Mouse (Mus musculus): ENCODE results near the gene Smyd3. TPM values are rescaled to one million over a fixed set of nuclear protein-coding genes. Genes with fewer than 3 reads are reported as not detected.

Gene Smyd3
- polyA plus RNA-seq, 1 experiment from 2014 or later: 11.3 TPM

- Histone ChIP-seq H3K9me3 (ENCODE audit: control insufficient read depth) (no peaks in the 10 kb centered on the region), H3K9ac (ENCODE audit: low read depth, low read length) (no peak overlapping the region), H3K4me1 (replicated peaks; ENCODE audit: control insufficient read depth, insufficient read depth, low read length) (no peaks in the 10 kb centered on the region), H3K27me3 (replicated peaks; ENCODE audit: control insufficient read depth, insufficient read depth, low read length) (no peaks in the 10 kb centered on the region), H3K4me2 (replicated peaks; ENCODE audit: low read depth) (no peak overlapping the region), H3K27ac (ENCODE audit: low read depth, low read length) (no peak overlapping the region), H3K36me3 (ENCODE audit: control insufficient read depth, insufficient read depth) (no peaks in the 10 kb centered on the region), H3K4me3 (ENCODE audit: low read depth, low read length) (no peak overlapping the region)
- WGBS: 78% methylated on average over 11 of the region's 11 CpGs
- ATAC-seq: no peak
- no peak for TF ChIP-seq CTCF (IDR thresholded peaks at IDR 0.05; ENCODE audit: low read depth)
Observed at GRCm38 (mm10) chr1:179143154-179143832, 374.5 kb downstream of the Smyd3 start.

- 41% methylated on average over 3 of the region's 3 CpGs for WGBS
- Histone ChIP-seq H3K4me3 (ENCODE audit: low read depth, low read length) (no peak overlapping the region), H3K36me3 (ENCODE audit: control insufficient read depth, insufficient read depth) (no peaks in the 10 kb centered on the region), H3K27me3 (replicated peaks; ENCODE audit: control insufficient read depth, insufficient read depth, low read length) (no peaks in the 10 kb centered on the region), H3K9ac (ENCODE audit: low read depth, low read length) (no peak overlapping the region), H3K27ac (ENCODE audit: low read depth, low read length) (no peak overlapping the region), H3K4me2 (replicated peaks; ENCODE audit: low read depth) (no peak overlapping the region), H3K9me3 (ENCODE audit: control insufficient read depth) (no peaks in the 10 kb centered on the region), H3K4me1 (replicated peaks; ENCODE audit: control insufficient read depth, insufficient read depth, low read length) (no peaks in the 10 kb centered on the region)
- ATAC-seq: no peak
- peak; percentile 83 for TF ChIP-seq CTCF (IDR thresholded peaks at IDR 0.05; ENCODE audit: low read depth)
Observed at GRCm38 (mm10) chr1:179142177-179142576, 375.7 kb downstream of the Smyd3 start.

- 82% methylated on average over 12 of the region's 12 CpGs for WGBS
- H3K4me2 ChIP-seq (replicated peaks; ENCODE audit: low read depth): no peak overlapping the region
Observed at GRCm38 (mm10) chr1:179141071-179141650, 376.7 kb downstream of the Smyd3 start.

GRCm38 (mm10) chr1:179137145-179137477 is 380.7 kb downstream of the Smyd3 start:
- Histone ChIP-seq H3K9me3 (ENCODE audit: control insufficient read depth) (0 out of 2 replicates have a peak, but pooled peaks cover 5% of the 10 kb centered on the region), H3K27ac (ENCODE audit: low read depth, low read length) (no peak overlapping the region), H3K4me1 (replicated peaks; ENCODE audit: control insufficient read depth, insufficient read depth, low read length) (no peaks in the 10 kb centered on the region), H3K9ac (ENCODE audit: low read depth, low read length) (no peak overlapping the region), H3K36me3 (ENCODE audit: control insufficient read depth, insufficient read depth) (no peaks in the 10 kb centered on the region), H3K4me3 (ENCODE audit: low read depth, low read length) (no peak overlapping the region), H3K4me2 (replicated peaks; ENCODE audit: low read depth) (no peak overlapping the region), H3K27me3 (replicated peaks; ENCODE audit: control insufficient read depth, insufficient read depth, low read length) (no peaks in the 10 kb centered on the region)
- WGBS: 74% methylated on average over 3 of the region's 3 CpGs
- no peak for ATAC-seq
- peak; percentile 46 for TF ChIP-seq CTCF (IDR thresholded peaks at IDR 0.05; ENCODE audit: low read depth)

More at GRCm38 (mm10) chr1:179141071-179141650, 376.7 kb downstream of the Smyd3 start:
- Histone ChIP-seq H3K36me3 (ENCODE audit: control insufficient read depth, insufficient read depth) (no peaks in the 10 kb centered on the region), H3K4me3 (ENCODE audit: low read depth, low read length) (no peak overlapping the region), H3K9ac (ENCODE audit: low read depth, low read length) (no peak overlapping the region), H3K4me1 (replicated peaks; ENCODE audit: control insufficient read depth, insufficient read depth, low read length) (no peaks in the 10 kb centered on the region), H3K27me3 (replicated peaks; ENCODE audit: control insufficient read depth, insufficient read depth, low read length) (no peaks in the 10 kb centered on the region), H3K9me3 (ENCODE audit: control insufficient read depth) (no peaks in the 10 kb centered on the region), H3K27ac (ENCODE audit: low read depth, low read length) (no peak overlapping the region)
- no peak for ATAC-seq
- TF ChIP-seq CTCF (IDR thresholded peaks at IDR 0.05; ENCODE audit: low read depth): no peak

- Histone ChIP-seq H3K36me3 (ENCODE audit: control insufficient read depth, insufficient read depth) (no peaks in the 10 kb centered on the region), H3K9me3 (ENCODE audit: control insufficient read depth) (0 out of 2 replicates have a peak, but pooled peaks cover 5% of the 10 kb centered on the region), H3K27me3 (replicated peaks; ENCODE audit: control insufficient read depth, insufficient read depth, low read length) (no peaks in the 10 kb centered on the region), H3K4me1 (replicated peaks; ENCODE audit: control insufficient read depth, insufficient read depth, low read length) (no peaks in the 10 kb centered on the region), H3K27ac (ENCODE audit: low read depth, low read length) (no peak overlapping the region), H3K4me2 (replicated peaks; ENCODE audit: low read depth) (0 out of 2 replicates have a peak overlapping the region, but pooled peaks have one; percentile 7), H3K4me3 (ENCODE audit: low read depth, low read length) (no peak overlapping the region), H3K9ac (ENCODE audit: low read depth, low read length) (no peak overlapping the region)
- TF ChIP-seq CTCF (IDR thresholded peaks at IDR 0.05; ENCODE audit: low read depth): no peak
- peak; percentile 43; the same call in 1 of the 2 replicates for ATAC-seq
- 50% methylated on average over 14 of the region's 14 CpGs for WGBS
Observed at GRCm38 (mm10) chr1:179136461-179137144, 381.2 kb downstream of the Smyd3 start.

GRCm38 (mm10) chr1:179129995-179130394 is 387.8 kb downstream of the Smyd3 start:
- Histone ChIP-seq H3K27me3 (replicated peaks; ENCODE audit: control insufficient read depth, insufficient read depth, low read length) (no peaks in the 10 kb centered on the region), H3K27ac (ENCODE audit: low read depth, low read length) (no peak overlapping the region), H3K9ac (ENCODE audit: low read depth, low read length) (no peak overlapping the region), H3K36me3 (ENCODE audit: control insufficient read depth, insufficient read depth) (no peaks in the 10 kb centered on the region), H3K4me1 (replicated peaks; ENCODE audit: control insufficient read depth, insufficient read depth, low read length) (no peaks in the 10 kb centered on the region), H3K4me2 (replicated peaks; ENCODE audit: low read depth) (no peak overlapping the region), H3K9me3 (ENCODE audit: control insufficient read depth) (0 out of 2 replicates have a peak, but pooled peaks cover 5% of the 10 kb centered on the region), H3K4me3 (ENCODE audit: low read depth, low read length) (no peak overlapping the region)
- no peak for TF ChIP-seq CTCF (IDR thresholded peaks at IDR 0.05; ENCODE audit: low read depth)
- WGBS: 87% methylated on average over 5 of the region's 5 CpGs
- ATAC-seq: no peak

Measured in intestine, postnatal 0 days (tissue).